Mouse (Mus musculus): ENCODE results near the gene Tsnaxip1. TPM values are rescaled to one million over a fixed set of nuclear protein-coding genes. Genes with fewer than 3 reads are reported as not detected.
A peak's percentile ranks its signal among the peaks of the same experiment; 100 is the strongest.

Gene Tsnaxip1
- polyA plus RNA-seq, 1 experiment from 2014 or later: 1.4 TPM

DNA sequence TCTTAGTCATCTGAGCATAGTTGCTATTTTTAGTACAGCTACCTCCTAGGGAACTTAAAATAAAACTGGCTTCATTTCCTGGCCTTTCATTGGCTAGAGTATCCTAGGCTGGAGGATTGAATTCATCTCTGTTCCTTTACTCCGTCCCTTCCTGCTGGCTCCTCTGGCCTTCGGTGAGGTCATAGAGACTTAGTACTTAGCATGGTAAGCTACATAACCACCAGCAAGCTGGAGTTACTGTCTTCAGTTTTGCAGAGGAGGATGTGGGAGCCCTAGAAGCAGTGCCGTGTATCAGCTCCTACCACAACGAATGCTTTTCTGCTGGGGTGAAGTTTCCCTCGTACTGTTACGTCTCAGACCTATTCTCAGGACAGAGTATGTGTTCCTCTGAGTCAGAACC lies 46.8 kb downstream of the Tsnaxip1 start:
- Histone ChIP-seq H3K4me1 (replicated peaks; ENCODE audit: control insufficient read depth, insufficient read depth, low read length) (no peaks in the 10 kb centered on the region), H3K4me3 (replicated peaks; ENCODE audit: low read length) (no peak overlapping the region), H3K9me3 (ENCODE audit: control insufficient read depth, low read length) (no peaks in the 10 kb centered on the region), H3K9ac (no peak overlapping the region), H3K4me2 (replicated peaks) (no peak overlapping the region), H3K27ac (no peak overlapping the region), H3K36me3 (replicated peaks; ENCODE audit: control insufficient read depth, insufficient read depth) (peaks cover 66% of the 10 kb centered on the region), H3K27me3 (ENCODE audit: control insufficient read depth, insufficient read depth, low read length) (no peaks in the 10 kb centered on the region)
- ATAC-seq (ENCODE audit: low FRiP score): no peak
- no peak for DNase-seq (ENCODE audit: low spot score)
- WGBS: 91% methylated on average over 6 of the region's 6 CpGs

DNA sequence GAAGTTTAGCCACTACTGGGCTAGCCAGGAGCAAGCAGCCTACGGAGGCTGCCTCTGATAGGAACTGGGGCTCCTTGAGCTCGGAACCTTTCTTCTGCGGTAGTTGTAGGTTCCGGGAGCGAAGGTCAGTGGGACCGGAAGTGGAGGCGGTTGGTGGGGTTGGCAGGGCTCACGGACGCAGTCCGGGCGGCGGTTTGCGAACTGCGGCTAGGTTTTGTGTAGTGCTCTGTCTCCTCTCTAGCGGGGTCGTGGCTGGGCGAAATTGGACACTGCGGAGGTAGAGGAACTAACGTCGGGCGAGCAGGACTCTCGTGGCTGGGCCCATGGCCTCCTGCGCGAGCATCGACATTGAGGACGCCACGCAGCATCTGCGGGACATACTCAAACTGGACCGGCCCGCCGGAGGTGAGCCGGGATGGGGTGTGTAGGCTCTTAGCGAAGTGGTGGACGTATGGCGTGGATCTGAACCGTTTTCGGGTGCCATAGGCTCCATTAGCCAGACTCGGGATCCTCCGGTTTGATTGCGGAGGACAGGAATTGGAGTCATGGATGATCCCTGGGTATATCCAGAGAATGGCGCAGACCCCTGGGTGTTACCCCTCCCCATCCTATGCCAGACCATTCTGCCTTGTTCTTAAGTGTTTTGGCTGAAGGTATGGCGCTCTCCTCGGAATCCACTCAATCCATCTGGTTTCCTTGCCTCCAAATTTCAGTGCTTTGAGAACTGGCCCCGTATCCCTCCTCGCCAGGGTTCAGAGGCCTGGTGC lies 53.4 kb downstream of the Tsnaxip1 start, which contains the start of gene Edc4:
TSS of gene Edc4 (plus strand) at position 128 of the 767 bp plus-strand sequence.
- H3K4me1 ChIP-seq (replicated peaks; ENCODE audit: control insufficient read depth, insufficient read depth, low read length): peaks cover 27% of the 10 kb centered on the region
- no peaks in the 10 kb centered on the region for H3K9me3 ChIP-seq (ENCODE audit: control insufficient read depth, low read length)
- no peak within 1 kb of the TSS for H3K27ac ChIP-seq
- peak; percentile 86 for ATAC-seq (ENCODE audit: low FRiP score)
- peaks cover 59% of the 10 kb centered on the region for H3K36me3 ChIP-seq (replicated peaks; ENCODE audit: control insufficient read depth, insufficient read depth)
- H3K4me3 ChIP-seq (replicated peaks; ENCODE audit: low read length): peak within 1 kb of the TSS; percentile 81
- no peaks in the 10 kb centered on the region for H3K27me3 ChIP-seq (ENCODE audit: control insufficient read depth, insufficient read depth, low read length)
- peak; percentile 88 for DNase-seq (ENCODE audit: low spot score)
- H3K4me2 ChIP-seq (replicated peaks): peak within 1 kb of the TSS; percentile 72
- H3K9ac ChIP-seq: peak within 1 kb of the TSS; percentile 89
- WGBS: 1% methylated on average over 45 of the region's 45 CpGs

DNA sequence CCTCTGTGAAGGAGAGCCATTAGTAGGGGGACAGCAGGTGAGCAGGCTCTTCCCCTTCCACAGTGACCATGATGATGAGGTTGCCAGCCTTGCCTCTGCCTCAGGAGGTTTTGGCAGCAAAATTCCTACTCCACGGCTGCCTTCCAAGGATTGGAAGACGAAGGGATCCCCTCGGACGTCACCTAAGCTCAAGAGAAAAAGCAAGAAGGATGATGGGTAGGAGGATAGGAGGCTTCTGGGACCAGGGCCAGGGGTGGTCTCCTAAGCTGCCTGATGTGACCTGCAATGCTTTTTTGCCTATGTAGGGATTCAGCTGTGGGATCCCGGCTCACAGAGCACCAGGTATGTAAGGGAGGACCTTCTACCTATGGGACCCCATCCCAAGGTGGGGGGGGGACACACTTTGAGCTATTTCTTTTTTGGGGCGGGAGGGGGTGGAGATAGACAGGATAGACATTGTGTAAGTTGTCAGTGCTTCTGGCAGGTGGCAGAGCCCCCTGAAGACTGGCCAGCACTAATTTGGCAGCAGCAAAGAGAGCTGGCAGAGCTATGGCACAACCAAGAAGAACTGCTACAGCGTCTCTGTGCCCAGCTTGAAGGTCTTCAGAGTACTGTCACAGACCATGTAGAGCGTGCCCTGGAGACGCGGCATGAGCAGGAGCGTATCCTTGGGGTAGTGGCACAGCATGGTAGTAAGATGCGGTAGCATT lies 62.4 kb downstream of the Tsnaxip1 start:
- no peak for ATAC-seq (ENCODE audit: low FRiP score)
- no peak for DNase-seq (ENCODE audit: low spot score)
- Histone ChIP-seq H3K36me3 (replicated peaks; ENCODE audit: control insufficient read depth, insufficient read depth) (peaks cover 89% of the 10 kb centered on the region), H3K9me3 (ENCODE audit: control insufficient read depth, low read length) (no peaks in the 10 kb centered on the region), H3K9ac (no peak overlapping the region), H3K4me2 (replicated peaks) (no peak overlapping the region), H3K27ac (no peak overlapping the region), H3K27me3 (ENCODE audit: control insufficient read depth, insufficient read depth, low read length) (no peaks in the 10 kb centered on the region), H3K4me1 (replicated peaks; ENCODE audit: control insufficient read depth, insufficient read depth, low read length) (0 out of 2 replicates have a peak, but pooled peaks cover 4% of the 10 kb centered on the region), H3K4me3 (replicated peaks; ENCODE audit: low read length) (no peak overlapping the region)
- 96% methylated on average over 12 of the region's 12 CpGs for WGBS

DNA sequence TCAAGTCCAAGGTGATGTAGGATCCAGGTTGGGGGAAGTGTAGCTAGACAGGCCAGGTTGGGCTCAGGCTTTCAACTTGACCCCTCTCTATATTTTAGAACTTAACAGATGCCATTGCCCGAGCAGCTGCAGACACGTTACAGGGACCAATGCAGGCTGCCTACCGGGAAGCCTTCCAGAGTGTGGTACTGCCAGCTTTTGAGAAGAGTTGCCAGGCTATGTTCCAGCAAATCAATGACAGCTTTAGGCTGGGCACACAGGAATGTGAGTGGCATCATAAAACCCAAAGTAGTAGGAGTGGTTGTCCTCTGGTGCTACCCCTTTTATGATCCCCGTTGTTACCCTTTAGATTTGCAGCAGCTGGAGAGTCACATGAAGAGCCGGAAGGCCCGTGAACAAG lies 63.3 kb downstream of the Tsnaxip1 start:
- Histone ChIP-seq H3K9me3 (ENCODE audit: control insufficient read depth, low read length) (no peaks in the 10 kb centered on the region), H3K9ac (no peak overlapping the region), H3K4me1 (replicated peaks; ENCODE audit: control insufficient read depth, insufficient read depth, low read length) (0 out of 2 replicates have a peak, but pooled peaks cover 4% of the 10 kb centered on the region), H3K4me2 (replicated peaks) (no peak overlapping the region), H3K36me3 (replicated peaks; ENCODE audit: control insufficient read depth, insufficient read depth) (peaks cover 82% of the 10 kb centered on the region), H3K4me3 (replicated peaks; ENCODE audit: low read length) (no peak overlapping the region), H3K27ac (no peak overlapping the region), H3K27me3 (ENCODE audit: control insufficient read depth, insufficient read depth, low read length) (no peaks in the 10 kb centered on the region)
- no peak for DNase-seq (ENCODE audit: low spot score)
- WGBS: 94% methylated on average over 6 of the region's 6 CpGs
- no peak for ATAC-seq (ENCODE audit: low FRiP score)

DNA sequence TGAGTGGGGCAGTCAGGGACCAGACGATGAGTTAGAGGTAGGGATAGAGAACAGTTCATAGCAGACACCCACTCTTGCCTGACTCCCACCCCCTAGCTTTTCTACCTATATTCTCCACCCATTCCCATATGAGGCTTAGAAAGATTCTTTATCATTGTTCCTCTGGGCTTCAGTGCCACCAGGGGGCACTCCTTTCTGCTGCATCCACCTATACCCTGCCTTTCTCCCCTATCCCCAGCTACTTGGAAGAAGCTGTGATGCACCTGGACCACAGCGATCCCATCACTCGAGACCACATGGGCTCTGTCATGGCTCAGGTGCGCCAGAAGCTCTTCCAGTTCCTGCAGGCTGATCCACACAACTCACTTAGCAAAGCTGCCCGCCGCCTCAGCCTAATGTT lies 64.9 kb downstream of the Tsnaxip1 start:
- no peak for ATAC-seq (ENCODE audit: low FRiP score)
- Histone ChIP-seq H3K4me3 (replicated peaks; ENCODE audit: low read length) (no peak overlapping the region), H3K27ac (no peak overlapping the region), H3K9me3 (ENCODE audit: control insufficient read depth, low read length) (no peaks in the 10 kb centered on the region), H3K27me3 (ENCODE audit: control insufficient read depth, insufficient read depth, low read length) (no peaks in the 10 kb centered on the region), H3K36me3 (replicated peaks; ENCODE audit: control insufficient read depth, insufficient read depth) (peaks cover 66% of the 10 kb centered on the region), H3K4me1 (replicated peaks; ENCODE audit: control insufficient read depth, insufficient read depth, low read length) (0 out of 2 replicates have a peak, but pooled peaks cover 4% of the 10 kb centered on the region), H3K9ac (no peak overlapping the region), H3K4me2 (replicated peaks) (no peak overlapping the region)
- WGBS: 90% methylated on average over 6 of the region's 6 CpGs
- no peak for DNase-seq (ENCODE audit: low spot score)

DNA sequence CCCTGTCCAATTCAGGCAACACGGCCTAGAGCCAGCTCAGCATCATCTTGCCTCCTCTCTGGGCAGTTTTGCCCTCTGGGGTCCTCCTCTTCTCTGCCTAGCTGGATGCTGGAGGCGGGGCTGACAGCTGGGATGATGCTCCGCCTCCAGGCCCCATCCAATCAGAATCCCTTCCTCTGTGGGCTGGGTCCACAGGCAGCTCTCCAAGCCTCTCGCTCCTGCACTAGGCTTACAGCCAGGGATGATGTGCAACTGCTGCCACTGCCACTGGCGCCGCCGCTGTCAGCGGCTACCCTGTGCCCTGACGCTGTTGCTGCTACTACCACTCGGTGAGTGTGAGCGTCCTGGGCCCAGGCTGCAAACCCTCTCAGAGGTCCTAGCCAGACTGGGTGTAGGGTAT lies 65.8 kb downstream of the Tsnaxip1 start, which contains the start of gene Nrn1l:
TSS of gene Nrn1l (plus strand) at position 229 of the 400 bp plus-strand sequence.
- Histone ChIP-seq H3K9ac (no peak within 1 kb of the TSS; the same call in 1 of the 2 replicates), H3K27ac (0 out of 2 replicates have a peak within 1 kb of the TSS, but pooled peaks have one; percentile 26), H3K27me3 (ENCODE audit: control insufficient read depth, insufficient read depth, low read length) (no peaks in the 10 kb centered on the region), H3K4me2 (replicated peaks) (peak within 1 kb of the TSS; percentile 21; the same call in 1 of the 2 replicates), H3K4me1 (replicated peaks; ENCODE audit: control insufficient read depth, insufficient read depth, low read length) (0 out of 2 replicates have a peak, but pooled peaks cover 4% of the 10 kb centered on the region), H3K9me3 (ENCODE audit: control insufficient read depth, low read length) (no peaks in the 10 kb centered on the region), H3K36me3 (replicated peaks; ENCODE audit: control insufficient read depth, insufficient read depth) (peaks cover 57% of the 10 kb centered on the region), H3K4me3 (replicated peaks; ENCODE audit: low read length) (no peak within 1 kb of the TSS)
- 6% methylated on average over 11 of the region's 11 CpGs for WGBS
- DNase-seq (ENCODE audit: low spot score) (peak; percentile 71), ATAC-seq (ENCODE audit: low FRiP score) (peak; percentile 85)

Other genes with a start within 250 kb of the Tsnaxip1 start
- 30.6 and 32.6 TPM in 2 replicates for gene Ripor1, start 222.5 kb upstream of the Tsnaxip1 start, polyA plus RNA-seq (2014; fragmentation: Nextera tagmentation; extraction: Ambion mirVana)
- 76.9 and 79.1 TPM in 2 replicates for gene Ctcf, start 191.2 kb upstream of the Tsnaxip1 start, polyA plus RNA-seq (2014; fragmentation: Nextera tagmentation; extraction: Ambion mirVana)
- 0.84 TPM in 1 of 2 replicates, not detected in the other for gene Agrp, start 190.3 kb upstream of the Tsnaxip1 start, polyA plus RNA-seq (2014; fragmentation: Nextera tagmentation; extraction: Ambion mirVana)
- 22.3 and 24.4 TPM in 2 replicates for gene Carmil2, start 141.5 kb upstream of the Tsnaxip1 start, polyA plus RNA-seq (2014; fragmentation: Nextera tagmentation; extraction: Ambion mirVana)
- 71.3 and 78.1 TPM in 2 replicates for gene Acd, start 126.6 kb upstream of the Tsnaxip1 start, polyA plus RNA-seq (2014; fragmentation: Nextera tagmentation; extraction: Ambion mirVana)
- gene Pard6a, start 126.6 kb upstream of the Tsnaxip1 start, polyA plus RNA-seq (2014; fragmentation: Nextera tagmentation; extraction: Ambion mirVana): 53.7 and 56.2 TPM in 2 replicates
- 0.22 and 0.27 TPM in 2 replicates for gene 4933405L10Rik, start 120.1 kb upstream of the Tsnaxip1 start, polyA plus RNA-seq (2014; fragmentation: Nextera tagmentation; extraction: Ambion mirVana)
- 11.6 and 13.4 TPM in 2 replicates for gene Enkd1, start 119.5 kb upstream of the Tsnaxip1 start, polyA plus RNA-seq (2014; fragmentation: Nextera tagmentation; extraction: Ambion mirVana)
- 62.7 and 71.7 TPM in 2 replicates for gene Gfod2, start 69.1 kb upstream of the Tsnaxip1 start, polyA plus RNA-seq (2014; fragmentation: Nextera tagmentation; extraction: Ambion mirVana)
- 9.1 and 10.4 TPM in 2 replicates for gene Ranbp10, start 381 bp upstream of the Tsnaxip1 start, polyA plus RNA-seq (2014; fragmentation: Nextera tagmentation; extraction: Ambion mirVana)
- 46.3 and 51.7 TPM in 2 replicates for gene Cenpt, start 25.5 kb downstream of the Tsnaxip1 start, polyA plus RNA-seq (2014; fragmentation: Nextera tagmentation; extraction: Ambion mirVana)
- gene Thap11, start 27.4 kb downstream of the Tsnaxip1 start, polyA plus RNA-seq (2014; fragmentation: Nextera tagmentation; extraction: Ambion mirVana): 46.2 and 51.2 TPM in 2 replicates
- gene Nutf2, start 32.8 kb downstream of the Tsnaxip1 start, polyA plus RNA-seq (2014; fragmentation: Nextera tagmentation; extraction: Ambion mirVana): 181 TPM in 2 replicates
- 40.1 and 46.6 TPM in 2 replicates for gene Edc4, start 53.1 kb downstream of the Tsnaxip1 start, polyA plus RNA-seq (2014; fragmentation: Nextera tagmentation; extraction: Ambion mirVana)
- gene Nrn1l, start 65.8 kb downstream of the Tsnaxip1 start, polyA plus RNA-seq (2014; fragmentation: Nextera tagmentation; extraction: Ambion mirVana): 1.4 TPM in 1 of 2 replicates, not detected in the other
- gene Pskh1, start 72.7 kb downstream of the Tsnaxip1 start, polyA plus RNA-seq (2014; fragmentation: Nextera tagmentation; extraction: Ambion mirVana): 8.2 and 11.0 TPM in 2 replicates
- 2.9 and 3.2 TPM in 2 replicates for gene Ctrl, start 106.1 kb downstream of the Tsnaxip1 start, polyA plus RNA-seq (2014; fragmentation: Nextera tagmentation; extraction: Ambion mirVana)
- gene Psmb10, start 110.7 kb downstream of the Tsnaxip1 start, polyA plus RNA-seq (2014; fragmentation: Nextera tagmentation; extraction: Ambion mirVana): 70.1 and 79.8 TPM in 2 replicates
- 3.2 and 3.3 TPM in 2 replicates for gene Lcat, start 115.7 kb downstream of the Tsnaxip1 start, polyA plus RNA-seq (2014; fragmentation: Nextera tagmentation; extraction: Ambion mirVana)
- 9.3 and 9.4 TPM in 2 replicates for gene Slc12a4, start 138.4 kb downstream of the Tsnaxip1 start, polyA plus RNA-seq (2014; fragmentation: Nextera tagmentation; extraction: Ambion mirVana)
- not detected in 2 replicates for gene Dpep3, start 151.7 kb downstream of the Tsnaxip1 start, polyA plus RNA-seq (2014; fragmentation: Nextera tagmentation; extraction: Ambion mirVana)
- 21.3 and 22.4 TPM in 2 replicates for gene Dus2, start 163.6 kb downstream of the Tsnaxip1 start, polyA plus RNA-seq (2014; fragmentation: Nextera tagmentation; extraction: Ambion mirVana)
- not detected in 2 replicates for gene Dpep2nb, start 178.2 kb downstream of the Tsnaxip1 start, polyA plus RNA-seq (2014; fragmentation: Nextera tagmentation; extraction: Ambion mirVana)
- gene Ddx28, start 184.2 kb downstream of the Tsnaxip1 start, polyA plus RNA-seq (2014; fragmentation: Nextera tagmentation; extraction: Ambion mirVana): 20.3 and 22.1 TPM in 2 replicates
- 2.5 and 2.6 TPM in 2 replicates for gene Nfatc3, start 231.1 kb downstream of the Tsnaxip1 start, polyA plus RNA-seq (2014; fragmentation: Nextera tagmentation; extraction: Ambion mirVana)

Measured in hindbrain, embryonic 14.5 days (tissue).